Mouse (Mus musculus) forebrain, postnatal 0 days (tissue): ENCODE data around the gene Peli1. TPM values are rescaled to one million over a fixed set of nuclear protein-coding genes. Genes with fewer than 3 reads are reported as not detected.

Source experiments
- ATAC-seq: fragments of 200-750 bp; cut with Nextera tagmentation; 2 replicates; pipeline ENCODE4 v1.8.0; 2017; ENCODE audit warnings: mild to moderate bottlenecking, moderate library complexity
- DNase-seq: peaks from one replicate; pipeline ENCODE4 v3.0.0-alpha.2; 2015
- H3K27ac ChIP-seq: fragments of 300-500 bp; sonication (generic); 2 replicates; pipeline ENCODE4 v1.5.1; 2014; ENCODE audit warnings: low read depth, mild to moderate bottlenecking, antibody characterized with exemption, low read length, moderate library complexity, mixed read lengths
- H3K27me3 ChIP-seq: fragments of 300-500 bp; sonication (generic); 2 replicates; pipeline ENCODE4 v1.6.1; 2014; ENCODE audit warnings: mild to moderate bottlenecking, low read length, mixed read lengths; ENCODE audit not compliant: insufficient read depth
- H3K36me3 ChIP-seq: fragments of 300-500 bp; sonication (generic); 2 replicates; pipeline ENCODE4 v1.6.1; 2014; ENCODE audit warnings: mild to moderate bottlenecking, moderate library complexity; ENCODE audit not compliant: insufficient read depth
- H3K4me1 ChIP-seq: fragments of 300-500 bp; sonication (generic); 2 replicates; pipeline ENCODE4 v1.6.1; 2014; ENCODE audit warnings: antibody characterized with exemption; ENCODE audit not compliant: insufficient read depth
- H3K4me2 ChIP-seq: fragments of 300-500 bp; sonication (generic); 2 replicates; pipeline ENCODE4 v1.6.1; 2014; ENCODE audit warnings: low read depth, mild to moderate bottlenecking, moderate library complexity
- H3K4me3 ChIP-seq: fragments of 300-500 bp; sonication (generic); 2 replicates; pipeline ENCODE4 v1.5.1; 2014; ENCODE audit warnings: low read depth, low read length, mixed read lengths
- H3K9ac ChIP-seq: fragments of 300-500 bp; sonication (generic); 2 replicates; pipeline ENCODE4 v1.6.1; 2014; ENCODE audit warnings: mild to moderate bottlenecking
- H3K9me3 ChIP-seq: fragments of 300-500 bp; sonication (generic); 2 replicates; pipeline ENCODE4 v1.6.1; 2016; ENCODE audit warnings: low read length
- CTCF ChIP-seq: sonication (generic); IDR thresholded peaks from 2 replicates; pipeline ENCODE4 v1.5.1; 2016; ENCODE audit warnings: antibody characterized with exemption, control low read depth, low read depth
- WGBS: fragments of 180-500 bp; shearing (Covaris S2); extraction: QIAGEN DNeasy Blood & Tissue Kit; methylation state at CpG from one replicate; pipeline ENCODE4 v1.1.7; 2014; 5-methylcytosine and 5-hydroxymethylcytosine counted together
- polyA plus RNA-seq: library from polyadenylated mRNA; unstranded; fragments of >200 nt; fragmentation: Nextera tagmentation; extraction: Ambion mirVana; gene quantifications from 2 replicates; pipeline ENCODE4 v1.2.1, GENCODE M21; 2015
- total RNA-seq: library from RNA; depleted of rRNA; stranded (reverse); fragments of >200 nt; gene quantifications from 2 replicates; pipeline ENCODE4 v1.2.3, GENCODE M21; 2014

Peli1 gene
- total and polyA plus RNA-seq, 2 experiments from 2014 or later = 52.8 to 58.0 TPM

DNA sequence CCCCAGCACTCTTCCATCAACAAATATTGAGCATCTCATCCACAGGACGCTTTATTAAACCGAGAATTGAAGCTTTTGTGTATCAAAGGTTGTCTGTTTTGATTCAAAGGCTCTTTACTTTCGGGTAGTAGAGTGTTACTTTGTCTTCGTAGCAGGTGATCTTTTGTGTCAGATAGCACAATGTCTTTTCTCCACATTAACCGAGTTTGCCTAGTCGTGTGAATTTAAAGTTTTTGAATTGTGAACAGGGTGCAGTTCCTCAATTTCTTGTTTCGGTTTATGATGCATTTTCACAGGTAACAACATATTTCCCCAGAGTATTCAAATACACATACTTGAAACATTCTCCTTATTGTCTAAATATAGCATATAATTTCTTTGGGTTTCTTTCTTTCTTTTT, 1.5 kb downstream of the Peli1 start:
- Histone ChIP-seq H3K4me1 (no peaks in the 10 kb centered on the region; the same call in 1 of the 2 replicates), H3K9ac (peak overlapping the region; percentile 96), H3K4me2 (peak overlapping the region; percentile 63), H3K36me3 (no peaks in the 10 kb centered on the region), H3K9me3 (no peaks in the 10 kb centered on the region), H3K4me3 (peak overlapping the region; percentile 86), H3K27ac (no peak overlapping the region), H3K27me3 (no peaks in the 10 kb centered on the region)
- WGBS = 4% methylated on average over 7 of the region's 7 CpGs
- ATAC-seq = no peak
- peak; percentile 11 for DNase-seq
- TF ChIP-seq CTCF = no peak

GRCm38 (mm10) chr11:21093081-21093815, 2.2 kb downstream of the Peli1 start:
- Histone ChIP-seq H3K27ac (no peak overlapping the region), H3K4me1 (no peaks in the 10 kb centered on the region; the same call in 1 of the 2 replicates), H3K9me3 (no peaks in the 10 kb centered on the region), H3K27me3 (no peaks in the 10 kb centered on the region), H3K4me2 (peak overlapping the region; percentile 26), H3K4me3 (peak overlapping the region; percentile 7), H3K36me3 (no peaks in the 10 kb centered on the region), H3K9ac (no peak overlapping the region)
- 40% methylated on average over 3 of the region's 3 CpGs for WGBS
- no peak for ATAC-seq
- DNase-seq = no peak
- TF ChIP-seq CTCF = no peak

DNA sequence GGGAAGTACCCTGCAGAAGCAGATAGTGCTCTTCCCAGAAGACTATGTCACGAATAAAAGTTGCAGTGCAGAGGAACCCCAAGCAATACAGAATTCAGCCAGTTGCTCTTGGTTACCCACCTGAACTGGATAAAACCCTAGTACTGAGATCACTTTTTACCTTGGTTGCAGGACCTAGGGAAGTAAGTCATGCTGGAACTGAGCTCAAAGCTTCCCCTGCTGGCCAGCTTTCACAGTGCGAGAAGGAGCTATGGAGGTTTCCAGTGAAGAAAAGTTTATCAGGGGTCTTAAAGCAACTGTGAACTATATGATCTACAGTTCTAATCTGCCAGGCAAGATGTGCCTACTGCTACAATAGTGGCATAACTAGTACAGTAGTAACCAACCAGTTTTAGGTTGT, 5.5 kb downstream of the Peli1 start:
- WGBS = 99% methylated on average over 2 of the region's 2 CpGs
- Histone ChIP-seq H3K4me2 (no peak overlapping the region), H3K9ac (no peak overlapping the region), H3K27me3 (no peaks in the 10 kb centered on the region), H3K27ac (no peak overlapping the region), H3K4me3 (no peak overlapping the region), H3K9me3 (no peaks in the 10 kb centered on the region), H3K4me1 (no peaks in the 10 kb centered on the region; the same call in 1 of the 2 replicates), H3K36me3 (no peaks in the 10 kb centered on the region)
- DNase-seq (no peak), ATAC-seq (no peak)
- peak; percentile 42 for TF ChIP-seq CTCF

DNA sequence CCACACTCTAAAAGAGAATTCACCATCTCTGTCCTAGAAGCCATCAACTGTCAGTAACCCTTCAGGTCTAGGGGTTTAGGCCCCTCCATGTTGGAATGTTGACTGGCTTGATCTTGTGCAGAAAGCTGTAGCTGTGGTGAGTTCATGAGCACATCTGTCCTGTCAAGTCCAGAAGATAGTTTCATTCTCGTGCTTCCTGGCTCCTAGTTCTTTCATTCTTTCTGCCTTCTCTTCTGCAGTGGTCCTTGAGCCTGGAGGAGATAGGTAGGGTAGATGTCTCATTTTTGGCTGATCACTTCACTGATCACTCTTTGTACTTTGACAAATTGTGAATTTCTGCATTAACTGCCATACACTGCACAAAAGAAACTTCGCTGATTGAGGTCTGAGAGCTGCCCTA, 7.4 kb downstream of the Peli1 start:
- no peak for DNase-seq
- no peaks in the 10 kb centered on the region for H3K27me3 ChIP-seq
- ATAC-seq = no peak
- no peaks in the 10 kb centered on the region for H3K9me3 ChIP-seq
- WGBS = 93% methylated on average over 2 of the region's 2 CpGs
- H3K36me3 ChIP-seq = no peaks in the 10 kb centered on the region
- H3K4me1 ChIP-seq = no peaks in the 10 kb centered on the region; the same call in 1 of the 2 replicates
- no peak for TF ChIP-seq CTCF
- no peak overlapping the region for H3K27ac ChIP-seq
- no peak overlapping the region for H3K4me2 ChIP-seq
- H3K9ac ChIP-seq = no peak overlapping the region
- H3K4me3 ChIP-seq = no peak overlapping the region

DNA sequence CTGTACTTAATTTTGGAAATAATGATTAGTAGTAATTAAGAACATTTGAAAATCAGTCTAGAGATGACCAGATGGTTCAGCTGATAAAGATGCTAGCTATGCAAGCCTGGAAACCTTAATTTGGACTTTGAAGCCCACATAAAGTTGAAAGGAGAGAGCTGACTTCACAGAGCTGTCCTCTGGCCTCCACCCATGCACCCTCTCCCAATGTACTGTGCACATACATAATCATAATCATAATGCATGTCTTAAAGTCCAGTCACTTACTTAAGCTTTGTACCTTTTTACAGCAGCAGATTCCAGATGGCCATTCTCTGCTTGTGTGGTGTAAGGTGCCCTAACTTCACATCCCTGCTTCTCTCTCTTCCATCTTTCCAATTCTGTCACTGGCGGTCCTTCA, 9.6 kb downstream of the Peli1 start:
- ATAC-seq (no peak), DNase-seq (no peak)
- H3K9ac ChIP-seq = no peak overlapping the region
- WGBS = 94% methylated on average over 1 of the region's 1 CpGs
- H3K27me3 ChIP-seq = no peaks in the 10 kb centered on the region
- no peak overlapping the region for H3K4me2 ChIP-seq
- no peak for TF ChIP-seq CTCF
- H3K27ac ChIP-seq = no peak overlapping the region
- H3K9me3 ChIP-seq = no peaks in the 10 kb centered on the region
- H3K4me1 ChIP-seq = no peaks in the 10 kb centered on the region
- no peaks in the 10 kb centered on the region for H3K36me3 ChIP-seq
- no peak overlapping the region for H3K4me3 ChIP-seq

GRCm38 (mm10) chr11:21101286-21101685, 10.2 kb downstream of the Peli1 start:
- H3K27ac ChIP-seq = no peak overlapping the region
- no peak overlapping the region for H3K9ac ChIP-seq
- ATAC-seq = no peak
- WGBS = 77% methylated on average over 4 of the region's 4 CpGs
- no peaks in the 10 kb centered on the region for H3K9me3 ChIP-seq
- H3K36me3 ChIP-seq = no peaks in the 10 kb centered on the region
- no peak overlapping the region for H3K4me3 ChIP-seq
- H3K4me2 ChIP-seq = no peak overlapping the region
- no peak for TF ChIP-seq CTCF
- no peaks in the 10 kb centered on the region for H3K27me3 ChIP-seq
- H3K4me1 ChIP-seq = no peaks in the 10 kb centered on the region
- DNase-seq = no peak

- no peak overlapping the region for H3K4me2 ChIP-seq
- 82% methylated on average over 6 of the region's 6 CpGs for WGBS
- no peaks in the 10 kb centered on the region for H3K27me3 ChIP-seq
- no peak overlapping the region for H3K4me3 ChIP-seq
- no peaks in the 10 kb centered on the region; the same call in 1 of the 2 replicates for H3K36me3 ChIP-seq
- no peak for ATAC-seq
- H3K9ac ChIP-seq = no peak overlapping the region
- no peak for TF ChIP-seq CTCF
- H3K4me1 ChIP-seq = no peaks in the 10 kb centered on the region
- DNase-seq = no peak
- no peak overlapping the region for H3K27ac ChIP-seq
- no peaks in the 10 kb centered on the region for H3K9me3 ChIP-seq
Measured at GRCm38 (mm10) chr11:21102273-21103005, 11.3 kb downstream of the Peli1 start.
